Mouse (Mus musculus) forebrain, embryonic 14.5 days (tissue): ENCODE measurements around the gene Eif2b3. TPM values are rescaled to one million over a fixed set of nuclear protein-coding genes. Genes with fewer than 3 reads are reported as not detected.

Experiments used
- ATAC-seq: fragments of 200-750 bp; cut with Nextera tagmentation; 2 replicates; pipeline ENCODE4 v1.8.0; 2017; ENCODE audit warnings: mild to moderate bottlenecking, moderate library complexity
- DNase-seq: peaks from one replicate; pipeline ENCODE4 v3.0.0-alpha.2; 2015; ENCODE audit warnings: low spot score
- H3K27ac ChIP-seq: fragments of 300-500 bp; sonication (generic); 2 replicates; pipeline ENCODE4 v1.5.1; 2014; ENCODE audit warnings: low read depth, mild to moderate bottlenecking, control low read depth, low read length, moderate library complexity
- H3K27me3 ChIP-seq: fragments of 300-500 bp; sonication (generic); replicated peaks from 2 replicates; pipeline ENCODE4 v1.6.1; 2014; ENCODE audit warnings: low read length, control low read depth, mixed read lengths; ENCODE audit not compliant: control insufficient read depth, insufficient read depth
- H3K36me3 ChIP-seq: fragments of 300-500 bp; sonication (generic); 2 replicates; pipeline ENCODE4 v1.6.1; 2014; ENCODE audit warnings: low read length, control low read depth; ENCODE audit not compliant: control insufficient read depth, insufficient read depth
- H3K4me1 ChIP-seq: fragments of 300-500 bp; sonication (generic); 2 replicates; pipeline ENCODE4 v1.6.1; 2014; ENCODE audit warnings: antibody characterized with exemption, low read length, control low read depth; ENCODE audit not compliant: control insufficient read depth, insufficient read depth
- H3K4me2 ChIP-seq: fragments of 300-500 bp; sonication (generic); 2 replicates; pipeline ENCODE4 v1.6.1; 2014; ENCODE audit warnings: mild to moderate bottlenecking, control low read depth, low read length
- H3K4me3 ChIP-seq: fragments of 300-500 bp; sonication (generic); 2 replicates; pipeline ENCODE4 v1.5.1; 2014; ENCODE audit warnings: low read depth, low read length, control low read depth
- H3K9ac ChIP-seq: fragments of 300-500 bp; sonication (generic); 2 replicates; pipeline ENCODE4 v1.6.1; 2014; ENCODE audit warnings: mild to moderate bottlenecking, low read length, control low read depth, moderate library complexity
- H3K9me3 ChIP-seq: fragments of 300-500 bp; sonication (generic); replicated peaks from 2 replicates; pipeline ENCODE4 v1.6.1; 2016; ENCODE audit warnings: low read length, control low read depth, mixed read lengths; ENCODE audit not compliant: control insufficient read depth
- WGBS: fragments of 180-500 bp; shearing (Covaris S2); extraction: QIAGEN DNeasy Blood & Tissue Kit; methylation state at CpG from one replicate; pipeline ENCODE4 v1.1.7; 2014; 5-methylcytosine and 5-hydroxymethylcytosine counted together
- polyA plus RNA-seq: library from polyadenylated mRNA; unstranded; fragments of >200 nt; fragmentation: Nextera tagmentation; extraction: Ambion mirVana; gene quantifications from 2 replicates; pipeline ENCODE4 v1.2.1, GENCODE M21; 2014

Eif2b3 gene
- polyA plus RNA-seq, 1 experiment from 2014 or later: 51.4 TPM

DNA sequence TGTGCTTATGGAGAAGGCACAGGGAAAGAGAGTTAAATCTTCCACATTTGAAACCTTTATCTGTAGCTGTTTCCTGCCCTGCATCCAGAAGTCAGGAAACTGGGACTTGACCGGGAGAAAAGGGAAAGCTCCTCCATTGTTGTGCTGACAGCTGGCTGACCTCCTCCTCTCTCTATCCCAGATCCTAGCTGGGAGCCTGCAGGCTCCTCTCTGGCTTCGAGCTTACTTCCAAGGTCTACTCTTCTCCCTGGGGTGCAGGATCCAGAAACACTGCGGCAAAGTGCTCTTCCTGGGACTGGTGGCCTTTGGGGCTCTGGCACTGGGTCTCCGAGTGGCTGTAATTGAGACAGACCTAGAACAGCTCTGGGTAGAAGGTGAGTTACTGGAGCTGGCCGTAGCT is 77.5 kb downstream of the Eif2b3 start:
- H3K9ac ChIP-seq: peak overlapping the region; percentile 75
- H3K4me2 ChIP-seq: peak overlapping the region; percentile 92
- H3K27me3 ChIP-seq: peaks cover 7% of the 10 kb centered on the region; the same call in 1 of the 2 replicates
- peak overlapping the region; percentile 53 for H3K4me3 ChIP-seq
- H3K4me1 ChIP-seq: peaks cover 13% of the 10 kb centered on the region
- H3K9me3 ChIP-seq: no peaks in the 10 kb centered on the region
- H3K27ac ChIP-seq: no peak overlapping the region
- H3K36me3 ChIP-seq: no peaks in the 10 kb centered on the region
- WGBS: 14% methylated on average over 5 of the region's 5 CpGs
- DNase-seq (no peak), ATAC-seq (no peak)

DNA sequence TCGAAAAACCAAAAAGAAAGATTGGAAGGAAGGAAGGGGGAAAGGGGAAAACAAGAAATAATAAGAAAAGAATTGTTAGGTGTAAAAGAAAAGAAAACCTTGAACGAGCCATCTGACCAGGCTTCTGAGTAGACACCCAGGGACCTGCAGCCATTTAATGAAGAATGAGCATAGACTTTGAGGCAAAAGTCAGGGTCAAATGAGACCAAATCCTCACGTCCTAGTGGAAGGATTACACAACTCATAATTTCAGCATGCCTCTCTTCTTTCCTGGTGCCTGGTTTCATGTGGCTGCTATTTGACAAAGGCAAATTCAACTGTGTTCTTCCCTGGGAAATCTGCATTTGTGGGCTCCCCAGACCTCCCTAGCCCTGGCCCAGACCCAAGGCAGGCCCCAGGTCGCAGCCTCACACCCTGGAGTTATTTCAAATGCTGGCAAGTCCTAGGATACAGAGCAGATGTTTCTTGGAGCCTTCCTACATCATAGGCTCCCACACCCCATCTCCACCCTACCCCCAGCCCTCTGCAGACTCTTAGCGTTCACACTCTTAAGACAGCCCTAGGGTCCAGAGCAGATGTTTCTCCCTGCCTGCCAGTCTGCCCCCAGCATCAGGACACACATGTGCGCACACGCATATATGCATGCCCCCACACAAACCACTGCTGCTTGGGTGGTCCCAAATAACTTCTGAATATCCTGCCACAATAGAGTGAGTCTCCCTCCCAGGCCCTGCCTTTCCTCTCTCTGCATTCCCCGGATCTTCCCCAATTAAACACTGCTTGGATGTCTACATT is 79.0 kb downstream of the Eif2b3 start:
- WGBS: 67% methylated on average over 8 of the region's 8 CpGs
- H3K4me2 ChIP-seq: 0 out of 2 replicates have a peak overlapping the region, but pooled peaks have one; percentile 9
- no peak for ATAC-seq

DNA sequence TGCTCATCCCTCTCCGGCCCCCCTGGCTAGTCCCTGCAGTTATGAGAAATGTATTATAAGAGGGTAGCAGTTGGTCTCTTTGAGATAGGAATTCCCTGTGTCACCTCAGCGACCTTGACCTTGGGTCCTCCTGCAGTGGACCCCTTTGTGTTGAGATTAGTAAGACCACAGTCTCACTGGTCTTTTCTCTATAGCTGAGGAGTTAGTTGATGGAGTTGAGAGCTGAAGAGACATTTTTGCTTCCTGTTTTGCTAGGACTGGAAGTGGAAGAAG is 79.5 kb downstream of the Eif2b3 start:
- H3K36me3 ChIP-seq: no peaks in the 10 kb centered on the region
- H3K27ac ChIP-seq: no peak overlapping the region
- H3K4me3 ChIP-seq: no peak overlapping the region
- DNase-seq (no peak), ATAC-seq (no peak)
- no peak overlapping the region for H3K4me2 ChIP-seq
- WGBS: 67% methylated on average over 2 of the region's 2 CpGs
- no peak overlapping the region for H3K9ac ChIP-seq
- H3K4me1 ChIP-seq: peaks cover 13% of the 10 kb centered on the region
- H3K9me3 ChIP-seq: no peaks in the 10 kb centered on the region
- peaks cover 7% of the 10 kb centered on the region; the same call in 1 of the 2 replicates for H3K27me3 ChIP-seq

More for the DNA sequence above, 79.0 kb downstream of the Eif2b3 start:
- Histone ChIP-seq H3K36me3 (no peaks in the 10 kb centered on the region), H3K4me3 (no peak overlapping the region), H3K27me3 (peaks cover 7% of the 10 kb centered on the region; the same call in 1 of the 2 replicates), H3K9ac (peak overlapping the region; percentile 7; the same call in 1 of the 2 replicates), H3K9me3 (no peaks in the 10 kb centered on the region), H3K27ac (no peak overlapping the region), H3K4me1 (peaks cover 13% of the 10 kb centered on the region)
- no peak for DNase-seq

DNA sequence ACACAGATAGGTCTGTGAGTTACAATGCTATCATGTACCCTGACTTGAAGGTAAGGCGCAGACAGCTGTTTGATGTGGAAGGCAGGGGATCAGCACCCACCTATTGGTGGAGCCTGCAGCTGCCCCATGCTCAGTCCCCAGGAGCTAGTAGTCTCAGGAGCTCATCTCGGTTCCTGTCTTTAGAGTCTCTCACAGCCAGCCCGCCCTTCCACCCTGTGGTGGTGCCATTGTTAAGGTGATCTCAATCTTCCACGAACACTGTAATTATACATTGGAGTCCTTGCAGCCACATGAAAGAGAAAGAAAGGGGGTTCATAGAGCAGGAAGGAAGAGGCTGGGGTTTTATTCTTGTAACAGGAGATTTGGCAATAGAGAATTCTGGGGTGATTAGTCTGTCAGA is 80.8 kb downstream of the Eif2b3 start:
- DNase-seq: no peak
- 52% methylated on average over 4 of the region's 4 CpGs for WGBS
- Histone ChIP-seq H3K27me3 (peaks cover 7% of the 10 kb centered on the region; the same call in 1 of the 2 replicates), H3K4me2 (no peak overlapping the region), H3K9me3 (no peaks in the 10 kb centered on the region), H3K27ac (no peak overlapping the region), H3K4me3 (no peak overlapping the region), H3K9ac (no peak overlapping the region), H3K36me3 (no peaks in the 10 kb centered on the region), H3K4me1 (peaks cover 13% of the 10 kb centered on the region)
- no peak for ATAC-seq

DNA sequence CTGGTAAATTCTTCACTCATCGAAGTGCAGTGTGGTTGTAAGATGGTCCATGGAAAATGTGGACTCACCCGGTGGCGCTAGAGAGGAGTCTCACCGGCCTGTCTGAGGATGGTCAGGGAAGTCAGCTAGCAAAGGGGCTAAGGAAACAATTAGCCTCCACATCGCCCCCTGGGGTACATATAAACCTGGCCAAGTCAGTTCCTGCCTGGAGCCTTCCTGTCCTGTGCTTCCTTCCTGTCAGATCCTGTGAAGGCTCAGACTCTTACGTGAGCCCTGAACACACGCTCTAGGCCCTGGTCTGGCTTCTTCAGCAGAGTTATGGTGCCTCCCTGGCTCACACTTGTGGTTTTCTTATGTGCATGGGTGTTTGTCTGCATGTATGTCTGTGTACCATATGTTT is 82.0 kb downstream of the Eif2b3 start:
- ATAC-seq (no peak), DNase-seq (no peak)
- WGBS: 51% methylated on average over 7 of the region's 7 CpGs

DNA sequence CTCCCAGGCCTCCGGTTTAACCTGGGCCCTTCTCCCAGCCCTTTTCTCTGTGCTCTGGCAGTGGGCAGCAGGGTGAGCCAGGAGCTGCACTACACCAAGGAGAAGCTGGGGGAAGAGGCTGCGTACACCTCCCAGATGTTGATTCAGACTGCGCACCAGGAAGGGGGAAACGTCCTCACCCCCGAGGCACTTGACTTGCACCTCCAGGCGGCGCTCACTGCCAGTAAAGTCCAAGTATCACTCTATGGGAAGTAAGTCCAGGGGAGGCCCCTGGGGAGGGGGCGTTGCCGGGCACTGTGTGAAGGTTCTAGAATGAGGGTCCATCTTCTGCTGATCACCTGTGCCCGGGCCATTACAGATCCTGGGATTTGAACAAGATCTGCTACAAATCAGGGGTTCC is 85.5 kb downstream of the Eif2b3 start:
- DNase-seq: no peak
- ATAC-seq: no peak
- Histone ChIP-seq H3K4me2 (no peak overlapping the region), H3K27me3 (no peaks in the 10 kb centered on the region), H3K4me1 (no peaks in the 10 kb centered on the region), H3K4me3 (no peak overlapping the region), H3K9me3 (no peaks in the 10 kb centered on the region), H3K9ac (no peak overlapping the region), H3K36me3 (peaks cover 9% of the 10 kb centered on the region; the same call in 1 of the 2 replicates), H3K27ac (no peak overlapping the region)
- 82% methylated on average over 10 of the region's 10 CpGs for WGBS

More for the DNA sequence above, 82.0 kb downstream of the Eif2b3 start:
- peaks cover 8% of the 10 kb centered on the region for H3K4me1 ChIP-seq
- H3K4me3 ChIP-seq: no peak overlapping the region
- no peak overlapping the region for H3K4me2 ChIP-seq
- no peaks in the 10 kb centered on the region for H3K9me3 ChIP-seq
- peaks cover 7% of the 10 kb centered on the region; the same call in 1 of the 2 replicates for H3K27me3 ChIP-seq
- H3K36me3 ChIP-seq: no peaks in the 10 kb centered on the region
- no peak overlapping the region for H3K27ac ChIP-seq
- H3K9ac ChIP-seq: no peak overlapping the region

DNA sequence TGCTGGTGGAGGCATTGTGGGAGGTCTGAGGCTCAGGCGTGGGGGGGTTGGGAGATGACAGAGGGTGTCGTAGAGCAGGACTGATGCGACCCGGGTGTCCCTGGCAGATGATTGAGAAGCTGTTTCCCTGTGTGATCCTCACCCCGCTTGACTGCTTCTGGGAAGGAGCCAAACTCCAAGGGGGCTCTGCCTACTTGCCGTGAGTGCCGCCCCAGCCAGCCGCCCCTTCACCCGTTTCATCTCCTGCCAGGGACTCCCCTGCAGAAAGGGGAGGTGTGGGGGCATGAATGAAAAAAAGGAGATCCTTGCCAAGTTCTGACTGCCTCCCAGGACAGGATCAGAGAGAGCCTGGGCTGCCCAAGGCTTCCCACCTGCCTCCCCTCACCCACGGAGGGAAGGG is 85.9 kb downstream of the Eif2b3 start:
- Histone ChIP-seq H3K4me1 (no peaks in the 10 kb centered on the region), H3K36me3 (peaks cover 11% of the 10 kb centered on the region; the same call in 1 of the 2 replicates), H3K9ac (no peak overlapping the region), H3K4me3 (no peak overlapping the region), H3K9me3 (no peaks in the 10 kb centered on the region), H3K4me2 (no peak overlapping the region), H3K27ac (no peak overlapping the region), H3K27me3 (no peaks in the 10 kb centered on the region)
- ATAC-seq (no peak), DNase-seq (peak; percentile 19)
- WGBS: 39% methylated on average over 10 of the region's 10 CpGs

DNA sequence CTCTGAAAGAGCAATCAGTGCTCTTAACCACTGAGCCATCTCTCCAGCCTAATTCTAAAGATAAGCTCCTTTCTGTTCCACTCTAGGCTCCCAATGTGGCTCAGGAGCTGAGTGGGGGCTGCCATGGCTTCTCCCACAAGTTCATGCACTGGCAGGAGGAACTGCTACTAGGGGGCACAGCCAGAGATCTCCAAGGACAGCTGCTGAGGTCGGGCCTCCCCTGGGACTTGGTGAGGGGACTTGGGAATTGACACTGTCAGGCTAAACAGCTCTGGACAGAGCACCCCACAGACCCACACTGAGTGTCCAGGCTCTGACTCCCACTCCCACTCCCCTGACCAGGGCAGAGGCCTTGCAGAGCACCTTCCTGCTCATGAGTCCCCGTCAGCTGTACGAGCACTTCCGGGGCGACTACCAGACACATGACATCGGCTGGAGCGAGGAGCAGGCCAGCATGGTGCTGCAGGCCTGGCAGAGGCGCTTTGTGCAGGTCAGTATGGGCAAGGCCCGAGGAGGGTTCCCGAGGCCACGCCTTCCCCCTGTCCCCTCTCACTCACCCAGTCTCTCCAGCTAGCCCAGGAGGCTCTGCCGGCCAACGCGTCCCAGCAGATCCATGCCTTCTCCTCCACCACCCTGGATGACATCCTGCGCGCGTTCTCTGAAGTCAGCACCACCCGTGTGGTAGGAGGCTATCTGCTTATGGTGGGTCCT is 88.8 kb downstream of the Eif2b3 start:
- Histone ChIP-seq H3K9ac (no peak overlapping the region), H3K4me2 (no peak overlapping the region), H3K27me3 (no peaks in the 10 kb centered on the region), H3K9me3 (no peaks in the 10 kb centered on the region), H3K4me3 (no peak overlapping the region), H3K36me3 (peaks cover 11% of the 10 kb centered on the region; the same call in 1 of the 2 replicates), H3K4me1 (no peaks in the 10 kb centered on the region), H3K27ac (no peak overlapping the region)
- ATAC-seq (no peak), DNase-seq (no peak)
- WGBS: 92% methylated on average over 18 of the region's 18 CpGs

DNA sequence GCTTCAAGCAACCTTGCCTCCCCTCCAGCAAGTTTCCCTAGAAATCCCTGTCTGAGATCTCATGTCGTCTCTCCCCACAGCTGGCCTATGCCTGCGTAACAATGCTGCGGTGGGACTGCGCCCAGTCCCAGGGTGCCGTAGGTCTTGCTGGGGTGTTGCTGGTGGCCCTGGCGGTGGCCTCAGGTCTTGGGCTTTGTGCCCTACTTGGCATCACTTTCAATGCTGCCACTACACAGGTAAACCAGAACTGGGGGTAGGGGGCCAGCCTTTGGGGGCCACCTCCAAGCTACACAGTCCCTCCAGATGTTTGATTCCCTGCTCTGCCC is 89.3 kb downstream of the Eif2b3 start:
- Histone ChIP-seq H3K9me3 (no peaks in the 10 kb centered on the region), H3K27ac (no peak overlapping the region), H3K4me2 (no peak overlapping the region), H3K9ac (no peak overlapping the region), H3K4me3 (no peak overlapping the region), H3K27me3 (no peaks in the 10 kb centered on the region), H3K4me1 (no peaks in the 10 kb centered on the region), H3K36me3 (peaks cover 11% of the 10 kb centered on the region; the same call in 1 of the 2 replicates)
- WGBS: 90% methylated on average over 6 of the region's 6 CpGs
- ATAC-seq: no peak
- DNase-seq: no peak
